ENCODE assay signal across 34 mouse cellular contexts in genomic region chr3:101232570-101232969, GRCm38 (mm10). TPM values are rescaled to one million over a fixed set of nuclear protein-coding genes. Genes with fewer than 3 reads are reported as not detected.
A peak's percentile ranks its signal among the peaks of the same experiment; 100 is the strongest.
DNase-seq lines count a peak whose midpoint lies in the region; ATAC-seq lines count a peak whose summit lies in the region.
"Had no signal": no experiment of that assay in that cellular context is flagged by ENCODE, and none has a peak within 500 bp of the region (broad histone marks: within the 10 kb centered on the region; RNA-seq: fewer than 3 reads in every experiment).

No protein-coding gene starts in this region.

- H3K27me3 ChIP-seq in midbrain, embryonic 14.5 days (ENCODE audit: control insufficient read depth, insufficient read depth, low read length): no peaks in the 10 kb centered on the region
- H3K27me3 ChIP-seq in midbrain, embryonic 15.5 days (replicated peaks): no peaks in the 10 kb centered on the region
- H3K27me3 ChIP-seq in kidney, embryonic 14.5 days (ENCODE audit: control insufficient read depth, insufficient read depth, low read length): no peaks in the 10 kb centered on the region
- H3K27me3 ChIP-seq: heart, embryonic 12.5 days; hindbrain, embryonic 15.5 days; limb, embryonic 15.5 days; liver, embryonic 13.5 days; neural tube, embryonic 15.5 days had no signal

- WGBS in midbrain, embryonic 14.5 days: 33% methylated on average over 8 of the region's 8 CpGs
- 34% methylated on average over 8 of the region's 8 CpGs for whole genome bisulfite sequencing in midbrain, embryonic 15.5 days
- WGBS in kidney, embryonic 14.5 days: 50% methylated on average over 8 of the region's 8 CpGs

- no peaks in the 10 kb centered on the region for H3K36me3 ChIP-seq in midbrain, embryonic 14.5 days (ENCODE audit: control insufficient read depth, insufficient read depth, low read length)
- no peaks in the 10 kb centered on the region for H3K36me3 ChIP-seq in midbrain, embryonic 15.5 days (replicated peaks)
- no peaks in the 10 kb centered on the region for H3K36me3 ChIP-seq in kidney, embryonic 14.5 days (ENCODE audit: control insufficient read depth, insufficient read depth, low read length)
- H3K36me3 ChIP-seq: heart, embryonic 12.5 days; hindbrain, embryonic 15.5 days; limb, embryonic 15.5 days; liver, embryonic 13.5 days; midbrain, embryonic 12.5 days; neural tube, embryonic 15.5 days had no signal

- H3K9me3 ChIP-seq in midbrain, embryonic 14.5 days (ENCODE audit: control insufficient read depth, low read length): no peaks in the 10 kb centered on the region
- no peaks in the 10 kb centered on the region for H3K9me3 ChIP-seq in midbrain, embryonic 15.5 days
- H3K9me3 ChIP-seq in kidney, embryonic 14.5 days (ENCODE audit: control insufficient read depth, low read length): no peaks in the 10 kb centered on the region
- H3K9me3 ChIP-seq: heart, embryonic 12.5 days; hindbrain, embryonic 15.5 days; limb, embryonic 15.5 days; liver, embryonic 13.5 days; megakaryocyte, embryonic 14.5 days; midbrain, embryonic 12.5 days; neural tube, embryonic 15.5 days had no signal

- peak; percentile 31 for DNase-seq in midbrain, embryonic 14.5 days
- peak; percentile 52 for DNase-seq in CD4-positive helper T cell, adult 2 months (ENCODE audit: low read depth, low spot score)
- DNase-seq in induced T-regulatory cell, adult 2 months (ENCODE audit: low read depth): peak; percentile 73
- DNase-seq in kidney, postnatal 4 days: no peak
- DNase-seq: adrenal gland, adult 2 months; adrenal gland, postnatal 36 days; cerebellum, adult 2 months; cerebellum, postnatal 14 days; gastrocnemius, postnatal 25 days; heart, adult 18-20 months; kidney, adult 18-20 months; kidney, postnatal 36 days; layer of hippocampus, postnatal 36 days; left cerebral cortex, postnatal 4 days; liver, embryonic 13.5 days; lung, adult 18-20 months; lung, postnatal 4 days; retina, postnatal 1 day; right cerebral cortex, postnatal 14 days had no signal

- peaks cover 24% of the 10 kb centered on the region for H3K4me1 ChIP-seq in midbrain, embryonic 14.5 days (ENCODE audit: control insufficient read depth, insufficient read depth, low read length)
- peaks cover 18% of the 10 kb centered on the region for H3K4me1 ChIP-seq in midbrain, embryonic 15.5 days
- H3K4me1 ChIP-seq in kidney, embryonic 14.5 days (ENCODE audit: control insufficient read depth, insufficient read depth, low read length): peaks cover 13% of the 10 kb centered on the region
- H3K4me1 ChIP-seq: heart, embryonic 12.5 days; liver, embryonic 13.5 days; megakaryocyte, embryonic 14.5 days had no signal

- H3K9ac ChIP-seq in midbrain, embryonic 14.5 days (replicated peaks; ENCODE audit: low read length): no peak overlapping the region
- H3K9ac ChIP-seq in midbrain, embryonic 15.5 days: no peak overlapping the region
- no peak overlapping the region for H3K9ac ChIP-seq in kidney, embryonic 14.5 days (ENCODE audit: low read depth, low read length)
- H3K9ac ChIP-seq: heart, embryonic 12.5 days; hindbrain, embryonic 15.5 days; limb, embryonic 15.5 days; liver, embryonic 13.5 days; midbrain, embryonic 12.5 days; neural tube, embryonic 15.5 days had no signal

- no peak overlapping the region for H3K27ac ChIP-seq in midbrain, embryonic 14.5 days (replicated peaks; ENCODE audit: low read depth, low read length)
- H3K27ac ChIP-seq in midbrain, embryonic 15.5 days: no peak overlapping the region
- H3K27ac ChIP-seq in kidney, embryonic 14.5 days (ENCODE audit: low read depth, low read length): no peak overlapping the region
- H3K27ac ChIP-seq: hindbrain, embryonic 15.5 days; limb, embryonic 15.5 days; liver, embryonic 13.5 days; midbrain, embryonic 12.5 days; neural tube, embryonic 15.5 days had no signal

- no peak overlapping the region for H3K4me3 ChIP-seq in midbrain, embryonic 14.5 days (replicated peaks; ENCODE audit: low read depth, low read length)
- no peak overlapping the region for H3K4me3 ChIP-seq in midbrain, embryonic 15.5 days
- no peak overlapping the region for H3K4me3 ChIP-seq in kidney, embryonic 14.5 days (ENCODE audit: low read length)
- H3K4me3 ChIP-seq: heart, embryonic 12.5 days; hindbrain, embryonic 15.5 days; limb, embryonic 15.5 days; liver, embryonic 13.5 days; megakaryocyte, embryonic 14.5 days; midbrain, embryonic 12.5 days; myocyte; neural tube, embryonic 15.5 days had no signal

- H3K4me2 ChIP-seq in midbrain, embryonic 14.5 days (ENCODE audit: low read length): no peak overlapping the region
- no peak overlapping the region for H3K4me2 ChIP-seq in midbrain, embryonic 15.5 days
- no peak overlapping the region for H3K4me2 ChIP-seq in kidney, embryonic 14.5 days (replicated peaks; ENCODE audit: low read depth, low read length)
- H3K4me2 ChIP-seq: heart, embryonic 12.5 days; hindbrain, embryonic 15.5 days; limb, embryonic 15.5 days; liver, embryonic 13.5 days; midbrain, embryonic 12.5 days; neural tube, embryonic 15.5 days had no signal

- no peak for ATAC-seq in midbrain, embryonic 14.5 days (ENCODE audit: low FRiP score, low TSS enrichment)
- no peak for ATAC-seq in midbrain, embryonic 15.5 days (replicated peaks)
- peak; percentile 27 for ATAC-seq in CD4-positive, CD25-positive, alpha-beta regulatory T cell, adult 4 months
- no peak for ATAC-seq in kidney, embryonic 14.5 days (ENCODE audit: low FRiP score, low TSS enrichment)
- ATAC-seq: forebrain, embryonic 14.5 days; lung, postnatal 0 days had no signal

RNA-seq across cellular contexts. Expression of gene Cd2, which starts 55.2 kb away (rescaled TPM):
- polyA plus RNA-seq in midbrain, embryonic 14.5 days (2014; fragmentation: Nextera tagmentation; extraction: Ambion mirVana): not detected in 2 replicates
- 0.26 TPM in 1 of 2 replicates, not detected in the other for polyA plus RNA-seq in midbrain, embryonic 15.5 days (2015; fragmentation: Nextera tagmentation; extraction: Ambion mirVana)
- 1,000 to 10,000 TPM; 1,558 to 1,756 TPM for polyA plus RNA-seq in CD4-positive, CD25-positive, alpha-beta regulatory T cell, adult 4 months (2017; shearing (Covaris generic))
- polyA plus RNA-seq in kidney, embryonic 14.5 days (2014; fragmentation: Nextera tagmentation; extraction: Ambion mirVana): not detected in 2 replicates
- polyA plus RNA-seq: embryonic facial prominence, embryonic 11.5 days; heart, embryonic 12.5 days; heart, postnatal 0 days; hindbrain, embryonic 15.5 days; limb, embryonic 15.5 days; liver, embryonic 13.5 days; midbrain, embryonic 12.5 days; myocyte; neural tube, embryonic 15.5 days; stomach, embryonic 14.5 days had no signal

Comparison
In these comparisons a context has a peak if more than half of its experiments do, and no peak if none do; other contexts are left out.
1. DNase-seq: peak in midbrain, embryonic 14.5 days (single experiment), CD4-positive helper T cell, adult 2 months (single experiment) and induced T-regulatory cell, adult 2 months (single experiment); none in kidney, postnatal 4 days (0 of 2).
2. RNA of gene Cd2, which starts 55.2 kb away (polyA plus RNA-seq): 1,558 to 1,756 TPM in CD4-positive, CD25-positive, alpha-beta regulatory T cell, adult 4 months; not detected in kidney, embryonic 14.5 days, not detected in midbrain, embryonic 14.5 days and 0.26 TPM in midbrain, embryonic 15.5 days; every median in the first group is over 1,000 times any median in the second.